Mouse (Mus musculus): ENCODE results near the gene Cfap61. TPM values are rescaled to one million over a fixed set of nuclear protein-coding genes. Genes with fewer than 3 reads are reported as not detected.

Cfap61 gene
- polyA plus RNA-seq, 1 experiment from 2014 or later, result 2.9 TPM

DNA sequence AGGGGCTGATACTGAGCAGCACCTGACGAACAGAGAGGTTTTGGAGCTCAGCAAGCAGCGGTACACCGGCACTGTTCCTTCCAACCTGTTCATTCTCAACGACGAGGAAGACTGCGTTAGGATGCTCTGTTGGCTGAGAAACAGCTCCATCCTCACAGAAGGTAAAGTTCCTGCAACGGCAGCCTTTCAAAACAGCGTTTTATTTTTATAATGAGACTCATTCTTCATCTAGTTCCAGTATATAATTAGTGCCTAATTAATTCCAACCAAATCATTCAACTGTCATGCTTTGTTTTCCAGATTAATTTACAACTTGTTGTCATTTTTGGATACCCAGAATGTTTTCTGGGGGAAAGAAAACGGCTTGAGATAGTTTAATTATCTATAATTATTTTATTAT, 175.3 kb downstream of the Cfap61 start:
- H3K9me3 ChIP-seq (replicated peaks; ENCODE audit: control insufficient read depth, low read length, poor library complexity, severe bottlenecking), result no peaks in the 10 kb centered on the region
- no peak overlapping the region for H3K4me3 ChIP-seq (ENCODE audit: low read depth, low read length)
- H3K9ac ChIP-seq (ENCODE audit: low read depth, low read length), result no peak overlapping the region
- H3K4me1 ChIP-seq (ENCODE audit: control insufficient read depth, insufficient read depth, low read length), result no peaks in the 10 kb centered on the region
- no peaks in the 10 kb centered on the region for H3K27me3 ChIP-seq (ENCODE audit: control insufficient read depth, insufficient read depth, low read depth, low read length)
- 70% methylated on average over 9 of the region's 9 CpGs for WGBS
- no peaks in the 10 kb centered on the region for H3K36me3 ChIP-seq (ENCODE audit: control insufficient read depth, insufficient read depth, low read length)
- H3K27ac ChIP-seq (ENCODE audit: low read length), result no peak overlapping the region
- no peak for ATAC-seq
- H3K4me2 ChIP-seq (ENCODE audit: low read length), result no peak overlapping the region

DNA sequence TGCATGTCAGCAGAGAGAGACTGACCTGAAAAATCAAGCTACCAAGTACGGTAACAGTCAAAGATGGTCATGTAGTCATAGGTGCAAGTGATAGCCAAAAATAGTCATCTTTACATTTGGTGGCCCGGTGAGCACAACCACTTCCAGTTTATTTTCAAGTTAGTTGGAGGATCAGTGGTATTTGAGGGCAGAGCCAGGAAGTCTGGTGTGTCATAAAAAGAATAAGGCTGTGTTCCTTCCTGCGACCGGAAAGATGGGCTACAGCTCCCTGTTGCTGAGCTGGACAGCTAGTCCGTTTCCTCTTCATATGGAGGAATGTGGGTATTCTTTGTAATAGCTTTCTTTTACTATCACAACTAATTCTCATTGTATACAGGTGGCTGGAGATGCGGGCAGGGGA, 181.7 kb downstream of the Cfap61 start:
- ATAC-seq, result no peak
- Histone ChIP-seq H3K27me3 (ENCODE audit: control insufficient read depth, insufficient read depth, low read depth, low read length) (no peaks in the 10 kb centered on the region), H3K4me3 (ENCODE audit: low read depth, low read length) (no peak overlapping the region), H3K9ac (ENCODE audit: low read depth, low read length) (no peak overlapping the region), H3K4me2 (ENCODE audit: low read length) (no peak overlapping the region), H3K36me3 (ENCODE audit: control insufficient read depth, insufficient read depth, low read length) (no peaks in the 10 kb centered on the region), H3K9me3 (replicated peaks; ENCODE audit: control insufficient read depth, low read length, poor library complexity, severe bottlenecking) (no peaks in the 10 kb centered on the region), H3K27ac (ENCODE audit: low read length) (no peak overlapping the region), H3K4me1 (ENCODE audit: control insufficient read depth, insufficient read depth, low read length) (no peaks in the 10 kb centered on the region)
- WGBS, result 92% methylated on average over 6 of the region's 6 CpGs

DNA sequence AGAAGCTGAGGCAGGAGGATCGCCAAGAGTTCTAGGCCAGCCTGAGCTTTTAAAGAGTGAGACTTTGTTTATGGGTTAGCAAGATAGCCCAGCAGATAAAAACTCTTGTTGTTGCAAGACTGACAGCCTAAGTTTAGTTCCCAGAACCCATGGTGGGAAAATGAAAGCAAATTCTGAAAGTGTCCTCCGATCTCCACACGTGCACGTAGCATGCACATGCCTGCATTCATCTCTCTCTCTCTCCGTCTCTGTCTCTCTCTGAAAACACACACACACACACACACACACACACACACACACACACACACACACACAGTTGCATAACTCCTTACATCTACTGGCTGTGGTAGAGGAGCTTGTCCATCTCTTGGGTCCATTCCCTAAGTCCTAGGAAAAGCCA, 182.1 kb downstream of the Cfap61 start:
- no peak overlapping the region for H3K27ac ChIP-seq (ENCODE audit: low read length)
- H3K4me1 ChIP-seq (ENCODE audit: control insufficient read depth, insufficient read depth, low read length), result no peaks in the 10 kb centered on the region
- no peak overlapping the region for H3K4me2 ChIP-seq (ENCODE audit: low read length)
- no peak overlapping the region for H3K9ac ChIP-seq (ENCODE audit: low read depth, low read length)
- no peaks in the 10 kb centered on the region for H3K9me3 ChIP-seq (replicated peaks; ENCODE audit: control insufficient read depth, low read length, poor library complexity, severe bottlenecking)
- no peak overlapping the region for H3K4me3 ChIP-seq (ENCODE audit: low read depth, low read length)
- ATAC-seq, result no peak
- no peaks in the 10 kb centered on the region for H3K36me3 ChIP-seq (ENCODE audit: control insufficient read depth, insufficient read depth, low read length)
- H3K27me3 ChIP-seq (ENCODE audit: control insufficient read depth, insufficient read depth, low read depth, low read length), result no peaks in the 10 kb centered on the region
- 96% methylated on average over 5 of the region's 5 CpGs for WGBS

DNA sequence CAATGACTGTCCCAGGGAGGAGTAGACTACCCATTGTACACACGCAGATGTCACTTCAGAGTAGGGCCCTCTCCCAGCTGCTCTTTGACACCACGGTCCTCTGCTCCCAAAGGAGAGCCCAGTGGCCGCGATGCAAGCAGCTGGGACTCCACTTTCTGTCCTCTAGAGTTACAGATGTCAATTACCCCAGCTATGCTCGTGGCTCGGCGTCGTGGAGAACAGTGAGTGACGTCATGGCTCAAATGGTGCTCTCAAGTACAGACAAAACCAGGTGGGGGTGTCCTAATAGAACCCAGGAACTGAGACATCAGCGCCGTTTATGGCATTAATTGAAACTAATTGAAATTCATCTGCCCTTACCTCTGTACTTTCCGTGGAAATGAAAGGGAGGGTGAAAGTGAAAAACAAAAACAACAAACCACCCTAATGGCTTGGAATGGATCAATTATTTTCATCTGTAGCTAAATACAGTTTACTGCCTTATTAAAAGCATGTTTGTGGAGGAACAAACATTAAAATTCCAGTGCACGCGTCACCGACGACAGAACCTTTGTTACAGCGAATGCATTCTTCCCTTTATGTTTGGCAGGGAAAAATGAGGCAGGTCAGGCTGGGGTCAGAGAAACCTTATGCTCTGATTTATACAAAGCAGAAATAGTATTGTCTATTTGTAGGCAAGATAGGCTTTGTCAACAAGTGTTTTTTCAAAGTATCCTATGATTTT, 182.8 kb downstream of the Cfap61 start:
- H3K4me3 ChIP-seq (ENCODE audit: low read depth, low read length), result no peak overlapping the region
- H3K27me3 ChIP-seq (ENCODE audit: control insufficient read depth, insufficient read depth, low read depth, low read length), result no peaks in the 10 kb centered on the region
- H3K27ac ChIP-seq (ENCODE audit: low read length), result no peak overlapping the region
- H3K4me1 ChIP-seq (ENCODE audit: control insufficient read depth, insufficient read depth, low read length), result no peaks in the 10 kb centered on the region
- H3K9me3 ChIP-seq (replicated peaks; ENCODE audit: control insufficient read depth, low read length, poor library complexity, severe bottlenecking), result no peaks in the 10 kb centered on the region
- no peak overlapping the region for H3K4me2 ChIP-seq (ENCODE audit: low read length)
- no peak overlapping the region for H3K9ac ChIP-seq (ENCODE audit: low read depth, low read length)
- no peak for ATAC-seq
- WGBS, result 29% methylated on average over 17 of the region's 17 CpGs
- H3K36me3 ChIP-seq (ENCODE audit: control insufficient read depth, insufficient read depth, low read length), result no peaks in the 10 kb centered on the region

DNA sequence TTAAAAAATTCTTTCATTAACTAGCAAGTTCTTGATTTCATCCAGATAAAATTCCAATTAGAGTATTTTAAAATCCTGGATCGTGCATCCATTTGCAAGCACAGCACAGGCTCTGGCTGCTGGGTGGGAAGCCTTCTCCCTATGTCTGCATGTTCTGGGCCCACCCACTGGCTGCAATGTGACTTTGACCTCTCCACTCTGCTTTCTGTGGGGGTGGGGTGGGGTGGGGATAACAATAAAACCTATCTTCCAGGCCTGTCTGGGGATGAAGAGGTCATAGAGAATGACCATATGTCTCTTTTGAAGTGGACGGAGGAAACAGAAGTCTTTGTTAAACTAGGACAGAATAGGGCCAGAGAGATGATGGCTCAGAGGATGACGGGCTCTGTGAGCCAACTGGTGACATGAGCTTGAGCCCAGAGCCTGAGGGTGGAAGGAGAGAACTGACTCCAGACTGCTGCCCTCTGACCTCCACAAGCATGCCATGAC, 183.4 kb downstream of the Cfap61 start:
- no peak for ATAC-seq
- no peak overlapping the region for H3K27ac ChIP-seq (ENCODE audit: low read length)

DNA sequence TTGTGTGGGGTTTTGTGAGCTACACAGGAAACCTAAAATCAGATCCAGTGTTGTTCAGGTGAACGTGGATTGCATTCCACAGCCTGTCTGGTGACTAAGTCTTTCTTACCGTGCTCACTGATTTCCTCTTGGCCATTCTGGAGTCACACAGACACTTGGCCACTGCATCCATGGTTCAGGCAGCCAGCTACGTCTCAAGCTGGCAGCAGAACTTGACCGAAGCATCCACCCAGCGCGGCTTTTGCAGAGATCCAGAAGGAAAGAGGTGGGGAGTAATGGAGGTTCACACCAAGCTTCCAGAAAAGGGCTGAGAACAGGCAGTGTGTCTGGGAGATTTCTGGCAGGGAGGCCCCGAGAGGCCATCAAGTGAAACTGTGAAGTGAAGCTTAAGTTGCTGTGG, 187.0 kb downstream of the Cfap61 start:
- H3K27me3 ChIP-seq (ENCODE audit: control insufficient read depth, insufficient read depth, low read depth, low read length), result no peaks in the 10 kb centered on the region
- H3K27ac ChIP-seq (ENCODE audit: low read length), result no peak overlapping the region
- no peak overlapping the region for H3K4me3 ChIP-seq (ENCODE audit: low read depth, low read length)
- no peak overlapping the region for H3K9ac ChIP-seq (ENCODE audit: low read depth, low read length)
- no peaks in the 10 kb centered on the region for H3K9me3 ChIP-seq (replicated peaks; ENCODE audit: control insufficient read depth, low read length, poor library complexity, severe bottlenecking)
- H3K36me3 ChIP-seq (ENCODE audit: control insufficient read depth, insufficient read depth, low read length), result no peaks in the 10 kb centered on the region
- H3K4me2 ChIP-seq (ENCODE audit: low read length), result no peak overlapping the region
- no peak for ATAC-seq
- no peaks in the 10 kb centered on the region for H3K4me1 ChIP-seq (ENCODE audit: control insufficient read depth, insufficient read depth, low read length)
- WGBS, result 93% methylated on average over 7 of the region's 7 CpGs

More for the DNA sequence above, 183.4 kb downstream of the Cfap61 start:
- H3K9me3 ChIP-seq (replicated peaks; ENCODE audit: control insufficient read depth, low read length, poor library complexity, severe bottlenecking), result no peaks in the 10 kb centered on the region
- 36% methylated on average over 3 of the region's 3 CpGs for WGBS
- H3K9ac ChIP-seq (ENCODE audit: low read depth, low read length), result no peak overlapping the region
- H3K4me1 ChIP-seq (ENCODE audit: control insufficient read depth, insufficient read depth, low read length), result no peaks in the 10 kb centered on the region
- H3K4me2 ChIP-seq (ENCODE audit: low read length), result no peak overlapping the region
- H3K36me3 ChIP-seq (ENCODE audit: control insufficient read depth, insufficient read depth, low read length), result no peaks in the 10 kb centered on the region
- H3K27me3 ChIP-seq (ENCODE audit: control insufficient read depth, insufficient read depth, low read depth, low read length), result no peaks in the 10 kb centered on the region
- no peak overlapping the region for H3K4me3 ChIP-seq (ENCODE audit: low read depth, low read length)

DNA sequence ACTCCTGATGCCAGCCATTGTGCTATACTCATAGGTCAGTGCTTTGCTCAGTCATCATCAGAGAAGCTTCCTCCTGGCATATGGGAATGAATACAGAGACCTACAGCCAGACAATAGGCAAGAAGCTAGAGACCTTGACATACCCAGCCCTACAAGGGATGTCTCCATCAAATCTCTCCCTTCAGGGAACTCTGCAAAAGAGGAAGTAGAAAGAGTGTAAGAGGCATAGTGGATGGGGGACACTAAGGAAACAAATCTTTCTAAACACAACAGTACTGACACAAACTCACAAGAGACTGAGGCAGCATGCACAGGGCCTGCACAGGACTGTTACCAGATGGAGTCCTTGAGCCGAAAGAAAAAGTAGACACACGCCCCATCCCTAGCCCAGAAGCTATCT, 190.5 kb downstream of the Cfap61 start:
- Histone ChIP-seq H3K36me3 (ENCODE audit: control insufficient read depth, insufficient read depth, low read length) (no peaks in the 10 kb centered on the region), H3K9me3 (replicated peaks; ENCODE audit: control insufficient read depth, low read length, poor library complexity, severe bottlenecking) (no peaks in the 10 kb centered on the region), H3K27me3 (ENCODE audit: control insufficient read depth, insufficient read depth, low read depth, low read length) (no peaks in the 10 kb centered on the region), H3K4me1 (ENCODE audit: control insufficient read depth, insufficient read depth, low read length) (peaks cover 3% of the 10 kb centered on the region; the same call in 1 of the 2 replicates), H3K4me2 (ENCODE audit: low read length) (no peak overlapping the region), H3K4me3 (ENCODE audit: low read depth, low read length) (no peak overlapping the region), H3K9ac (ENCODE audit: low read depth, low read length) (no peak overlapping the region), H3K27ac (ENCODE audit: low read length) (no peak overlapping the region)
- 91% methylated on average over 2 of the region's 2 CpGs for WGBS
- ATAC-seq, result no peak

DNA sequence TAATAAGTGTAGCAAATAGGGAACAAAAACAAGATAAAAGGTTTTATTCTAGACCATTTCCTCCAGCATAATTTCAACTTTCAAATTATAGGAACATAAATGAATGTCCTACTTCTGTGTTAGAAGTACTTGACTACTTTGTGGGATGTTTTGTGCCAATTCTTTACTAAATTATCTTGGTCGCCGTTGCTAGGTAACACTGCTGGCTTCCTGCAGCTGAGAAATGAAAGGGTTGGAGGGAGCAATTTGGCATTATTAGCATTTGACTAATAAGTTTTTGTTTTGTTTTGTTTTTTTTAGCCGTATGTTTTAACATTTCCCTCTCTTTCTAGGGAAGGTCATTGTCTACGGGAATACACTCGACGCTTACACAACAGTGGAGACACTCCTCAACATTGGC, 194.0 kb downstream of the Cfap61 start:
- Histone ChIP-seq H3K4me2 (ENCODE audit: low read length) (no peak overlapping the region), H3K36me3 (ENCODE audit: control insufficient read depth, insufficient read depth, low read length) (no peaks in the 10 kb centered on the region), H3K9me3 (replicated peaks; ENCODE audit: control insufficient read depth, low read length, poor library complexity, severe bottlenecking) (no peaks in the 10 kb centered on the region), H3K4me3 (ENCODE audit: low read depth, low read length) (no peak overlapping the region), H3K4me1 (ENCODE audit: control insufficient read depth, insufficient read depth, low read length) (peaks cover 3% of the 10 kb centered on the region; the same call in 1 of the 2 replicates), H3K27ac (ENCODE audit: low read length) (no peak overlapping the region), H3K9ac (ENCODE audit: low read depth, low read length) (no peak overlapping the region), H3K27me3 (ENCODE audit: control insufficient read depth, insufficient read depth, low read depth, low read length) (no peaks in the 10 kb centered on the region)
- WGBS, result 53% methylated on average over 6 of the region's 6 CpGs
- ATAC-seq, result no peak

DNA sequence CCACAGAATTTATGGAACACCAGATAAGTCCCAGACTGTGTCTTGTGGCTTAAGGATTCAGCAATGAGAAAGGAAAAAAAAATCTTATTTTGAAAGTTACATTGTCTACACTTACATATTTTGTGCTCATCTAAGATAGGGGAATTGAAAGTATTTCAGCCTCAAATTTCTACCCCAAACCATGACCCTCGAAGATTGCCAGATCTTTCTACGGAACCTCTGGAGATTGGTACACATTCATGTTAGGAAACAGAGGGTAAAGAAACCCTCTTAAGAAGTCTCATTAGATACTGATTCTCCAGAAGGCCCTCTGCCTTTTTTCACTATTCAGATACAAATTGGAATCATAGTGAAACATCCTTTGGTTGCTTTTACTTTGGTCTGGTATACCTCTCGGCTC, 195.9 kb downstream of the Cfap61 start:
- no peak overlapping the region for H3K27ac ChIP-seq (ENCODE audit: low read length)
- no peak overlapping the region for H3K9ac ChIP-seq (ENCODE audit: low read depth, low read length)
- H3K9me3 ChIP-seq (replicated peaks; ENCODE audit: control insufficient read depth, low read length, poor library complexity, severe bottlenecking), result no peaks in the 10 kb centered on the region
- H3K4me2 ChIP-seq (ENCODE audit: low read length), result no peak overlapping the region
- H3K4me1 ChIP-seq (ENCODE audit: control insufficient read depth, insufficient read depth, low read length), result peaks cover 3% of the 10 kb centered on the region; the same call in 1 of the 2 replicates
- WGBS, result 95% methylated on average over 3 of the region's 3 CpGs
- H3K27me3 ChIP-seq (ENCODE audit: control insufficient read depth, insufficient read depth, low read depth, low read length), result no peaks in the 10 kb centered on the region
- H3K36me3 ChIP-seq (ENCODE audit: control insufficient read depth, insufficient read depth, low read length), result no peaks in the 10 kb centered on the region
- ATAC-seq, result no peak
- H3K4me3 ChIP-seq (ENCODE audit: low read depth, low read length), result no peak overlapping the region
